Mouse (Mus musculus) ES-Bruce4 (cell line): ENCODE measurements at regions not wholly inside any gene's neighbourhood (a gene's known extent, or its start where the extent isn't known, plus 50 kb on each side); places are given as distances from the start of the nearest gene placed in this dataset.

Source experiments
- H3K27ac ChIP-seq: 2 replicates; pipeline ENCODE4 v1.5.1; 2012; ENCODE audit warnings: low read length, inconsistent platforms; ENCODE audit not compliant: insufficient read depth
- H3K27me3 ChIP-seq: 2 replicates; pipeline ENCODE4 v1.6.1; 2012; ENCODE audit warnings: mild to moderate bottlenecking, low read length, inconsistent platforms; ENCODE audit not compliant: control insufficient read depth, poor library complexity, insufficient read depth, severe bottlenecking
- H3K36me3 ChIP-seq: 2 replicates; pipeline ENCODE4 v1.6.1; 2012; ENCODE audit warnings: inconsistent platforms, mild to moderate bottlenecking, low read length, moderate library complexity; ENCODE audit not compliant: control insufficient read depth, poor library complexity, insufficient read depth, severe bottlenecking
- H3K4me1 ChIP-seq: one replicate; pipeline ENCODE4 v1.8.1; 2011; ENCODE audit warnings: low read length; ENCODE audit not compliant: control insufficient read depth, insufficient read depth
- H3K4me3 ChIP-seq: 2 replicates; pipeline ENCODE4 v1.5.1; 2011; ENCODE audit warnings: low read depth, mild to moderate bottlenecking, low read length
- H3K9ac ChIP-seq: 2 replicates; pipeline ENCODE4 v1.6.1; 2012; ENCODE audit warnings: low read depth, mild to moderate bottlenecking, inconsistent platforms; ENCODE audit not compliant: poor library complexity, severe bottlenecking
- H3K9me3 ChIP-seq: replicated peaks from 2 replicates; pipeline ENCODE4 v1.6.1; 2012; ENCODE audit warnings: mild to moderate bottlenecking, low read length, inconsistent platforms; ENCODE audit not compliant: control insufficient read depth, poor library complexity, insufficient read depth, severe bottlenecking
- CTCF ChIP-seq: IDR thresholded peaks from one replicate; pipeline ENCODE4 v1.8.1; 2011; ENCODE audit warnings: low read depth, low read length
- EP300 ChIP-seq: IDR thresholded peaks from 2 replicates; pipeline ENCODE4 v1.6.1; 2011; ENCODE audit warnings: low read depth, low read length; ENCODE audit not compliant: insufficient read depth
- POLR2A ChIP-seq: IDR thresholded peaks from one replicate; pipeline ENCODE4 v1.8.1; 2011; ENCODE audit warnings: low read length; ENCODE audit not compliant: insufficient read depth

- no peak overlapping the region for H3K4me3 ChIP-seq
These were observed 107.8 kb upstream of the F13a1 start for GRCm38 (mm10) chr13:37157808-37158207.

GRCm38 (mm10) chr13:37151835-37152516, 101.9 kb upstream of the F13a1 start:
- Histone ChIP-seq H3K36me3 (no peaks in the 10 kb centered on the region), H3K4me1 (no peaks in the 10 kb centered on the region), H3K4me3 (no peak overlapping the region), H3K9me3 (no peaks in the 10 kb centered on the region), H3K27ac (no peak overlapping the region), H3K9ac (no peak overlapping the region), H3K27me3 (no peaks in the 10 kb centered on the region)
- no peak for TF ChIP-seq POLR2A
- TF ChIP-seq CTCF: no peak
- no peak for TF ChIP-seq EP300

More at GRCm38 (mm10) chr13:37157808-37158207, 107.8 kb upstream of the F13a1 start:
- H3K9me3 ChIP-seq: no peaks in the 10 kb centered on the region
- no peak for TF ChIP-seq POLR2A
- TF ChIP-seq CTCF: no peak
- TF ChIP-seq EP300: no peak
- no peak overlapping the region for H3K9ac ChIP-seq
- no peaks in the 10 kb centered on the region for H3K36me3 ChIP-seq
- no peaks in the 10 kb centered on the region for H3K27me3 ChIP-seq
- no peak overlapping the region for H3K27ac ChIP-seq
- H3K4me1 ChIP-seq: no peaks in the 10 kb centered on the region

GRCm38 (mm10) chr13:37149961-37150360, 99.9 kb upstream of the F13a1 start:
- H3K36me3 ChIP-seq: no peaks in the 10 kb centered on the region
- no peak overlapping the region for H3K4me3 ChIP-seq
- no peaks in the 10 kb centered on the region for H3K4me1 ChIP-seq
- no peak for TF ChIP-seq POLR2A
- no peak for TF ChIP-seq EP300
- no peak for TF ChIP-seq CTCF
- H3K27me3 ChIP-seq: no peaks in the 10 kb centered on the region
- H3K27ac ChIP-seq: no peak overlapping the region
- no peak overlapping the region for H3K9ac ChIP-seq
- H3K9me3 ChIP-seq: no peaks in the 10 kb centered on the region

- H3K27ac ChIP-seq: no peak overlapping the region
- H3K27me3 ChIP-seq: no peaks in the 10 kb centered on the region
- no peaks in the 10 kb centered on the region for H3K9me3 ChIP-seq
- no peak overlapping the region for H3K9ac ChIP-seq
- TF ChIP-seq CTCF (no peak), EP300 (no peak), POLR2A (no peak)
- no peaks in the 10 kb centered on the region for H3K36me3 ChIP-seq
- H3K4me3 ChIP-seq: no peak overlapping the region
- no peaks in the 10 kb centered on the region for H3K4me1 ChIP-seq
These were observed 99.2 kb upstream of the F13a1 start for GRCm38 (mm10) chr13:37149066-37149781.

- no peaks in the 10 kb centered on the region for H3K9me3 ChIP-seq
- no peaks in the 10 kb centered on the region for H3K36me3 ChIP-seq
- H3K4me1 ChIP-seq: no peaks in the 10 kb centered on the region
- no peak overlapping the region for H3K4me3 ChIP-seq
- H3K9ac ChIP-seq: no peak overlapping the region
- no peak overlapping the region for H3K27ac ChIP-seq
- H3K27me3 ChIP-seq: no peaks in the 10 kb centered on the region
- no peak for TF ChIP-seq EP300
- TF ChIP-seq CTCF: no peak
- no peak for TF ChIP-seq POLR2A
These were observed 98.6 kb upstream of the F13a1 start for GRCm38 (mm10) chr13:37148627-37149026.

- no peak overlapping the region for H3K4me3 ChIP-seq
- H3K4me1 ChIP-seq: no peaks in the 10 kb centered on the region
- H3K27ac ChIP-seq: no peak overlapping the region
- no peaks in the 10 kb centered on the region for H3K9me3 ChIP-seq
- H3K27me3 ChIP-seq: no peaks in the 10 kb centered on the region
- H3K9ac ChIP-seq: no peak overlapping the region
- TF ChIP-seq CTCF (no peak), EP300 (no peak), POLR2A (no peak)
- H3K36me3 ChIP-seq: no peaks in the 10 kb centered on the region
These were observed 97.7 kb upstream of the F13a1 start for GRCm38 (mm10) chr13:37147790-37148189.
